Mouse (Mus musculus) urinary bladder, postnatal 4 days (tissue): ENCODE measurements around the gene 1500009C09Rik.

Source experiments
- DNase-seq, 2 experiments: peaks; one replicate each; pipeline ENCODE4 v3.0.0; 2021 to 2022; ENCODE audit warnings: low spot score in 2 of 2

1500009C09Rik gene

DNA sequence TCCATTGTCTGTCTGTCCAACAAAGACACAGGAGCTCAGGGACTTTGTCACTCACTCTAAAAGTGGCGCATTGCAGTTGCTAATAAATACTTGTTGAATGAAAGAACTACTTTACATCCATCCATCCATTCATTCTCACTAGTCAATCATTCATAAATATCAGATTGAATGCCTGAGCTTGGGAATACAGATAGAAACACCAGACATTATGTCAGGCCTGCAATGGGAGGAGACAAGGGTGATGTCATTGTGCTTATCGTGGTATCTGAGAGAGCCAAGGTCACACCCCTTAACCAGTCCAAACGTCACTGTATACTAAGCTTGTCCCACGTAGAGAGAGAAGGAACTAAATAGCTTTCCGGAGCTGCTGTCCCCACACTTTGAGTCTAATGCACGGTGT, at the start of gene 1500009C09Rik:
1500009C09Rik (plus strand) TSS at position 301 of the 400 bp plus-strand sequence.
- no peak for DNase-seq

DNA sequence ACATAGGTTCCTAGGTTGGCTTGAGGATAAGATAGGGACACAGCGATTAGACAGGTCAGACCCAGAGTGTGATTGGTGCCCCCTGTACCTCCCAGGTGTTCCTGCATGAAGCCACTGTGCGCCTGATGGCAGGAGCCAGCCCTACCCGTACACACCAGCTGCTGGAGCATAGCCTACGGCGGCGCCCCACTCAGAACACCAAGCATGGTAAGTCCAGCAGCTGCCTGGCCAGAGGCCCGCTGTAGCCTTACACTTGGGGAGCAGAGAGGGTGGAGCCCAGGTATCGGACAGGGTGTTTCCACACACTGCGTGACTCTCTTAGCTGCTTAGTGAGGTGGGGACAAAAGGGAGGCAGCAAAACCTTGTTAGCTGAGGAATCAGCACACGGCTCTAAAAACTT, 49.1 kb upstream of the 1500009C09Rik start:
- no peak for DNase-seq

DNA sequence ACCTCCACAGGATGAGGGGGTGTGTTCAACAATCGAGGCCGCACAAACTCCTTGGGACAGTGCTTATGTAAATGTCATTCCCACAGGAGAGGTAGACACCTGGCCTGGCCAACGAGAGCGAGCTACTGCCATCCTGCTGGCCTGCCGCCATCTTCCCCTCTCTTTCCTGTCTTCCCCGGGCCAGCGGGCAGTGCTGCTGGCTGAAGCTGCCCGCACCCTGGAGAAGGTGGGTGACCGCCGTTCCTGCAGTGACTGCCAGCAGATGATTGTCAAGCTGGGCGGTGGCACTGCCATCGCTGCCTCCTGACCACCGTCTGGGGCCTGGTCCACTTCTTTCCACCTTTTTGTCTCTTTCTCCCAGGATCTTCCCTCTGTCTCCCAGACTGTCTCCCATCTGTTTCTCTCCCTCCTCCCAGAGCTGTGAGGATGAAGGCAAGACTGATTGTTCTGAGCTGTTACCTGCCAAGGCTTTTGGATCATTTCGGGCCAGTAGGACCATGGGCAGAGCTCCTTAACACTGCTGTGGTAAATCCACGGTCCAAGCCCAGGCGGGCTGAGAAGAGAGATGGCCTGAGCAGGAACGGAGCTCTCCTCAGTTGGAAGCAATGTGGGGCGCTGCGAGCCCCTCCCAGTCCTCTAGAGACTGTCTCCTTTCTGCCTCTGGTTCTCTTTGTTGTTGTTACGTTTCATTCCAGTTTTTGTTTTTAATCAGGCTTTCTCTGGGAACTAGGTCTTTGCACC, 48.4 kb upstream of the 1500009C09Rik start:
- no peak for DNase-seq

DNA sequence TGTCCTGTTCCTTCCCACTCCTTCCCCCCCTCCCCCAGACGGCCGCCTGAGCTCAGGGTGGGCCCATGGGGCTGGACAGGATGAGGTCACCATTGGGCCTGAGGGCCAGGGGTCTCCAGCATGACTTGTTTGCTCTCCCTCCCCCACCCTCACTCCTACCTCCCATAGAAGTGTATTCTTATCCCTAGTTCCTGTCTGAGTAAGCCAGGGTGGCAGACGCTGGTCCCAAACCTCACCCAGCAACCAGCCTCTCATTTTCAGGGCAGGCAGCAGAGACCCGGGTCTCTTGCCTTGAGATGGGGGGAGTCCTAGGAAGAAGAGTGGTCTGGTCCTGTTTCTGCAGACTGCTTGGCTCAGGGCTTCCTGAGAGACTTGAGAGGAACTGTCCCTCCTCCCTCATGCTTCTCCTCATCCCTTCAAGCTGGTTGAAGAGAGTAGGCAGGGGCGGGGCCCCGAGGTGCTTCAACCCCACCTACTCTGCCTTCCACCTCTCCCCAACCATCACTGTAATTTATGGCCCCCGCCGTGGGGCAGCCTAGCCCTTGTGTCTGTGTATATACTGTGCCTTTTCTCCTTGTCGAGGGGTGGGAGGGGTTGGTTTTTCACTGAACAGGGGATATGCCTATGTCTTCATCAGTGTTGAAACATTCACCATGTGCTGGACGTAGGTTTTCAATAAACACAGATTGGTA, 47.4 kb upstream of the 1500009C09Rik start:
- DNase-seq, result no peak

DNA sequence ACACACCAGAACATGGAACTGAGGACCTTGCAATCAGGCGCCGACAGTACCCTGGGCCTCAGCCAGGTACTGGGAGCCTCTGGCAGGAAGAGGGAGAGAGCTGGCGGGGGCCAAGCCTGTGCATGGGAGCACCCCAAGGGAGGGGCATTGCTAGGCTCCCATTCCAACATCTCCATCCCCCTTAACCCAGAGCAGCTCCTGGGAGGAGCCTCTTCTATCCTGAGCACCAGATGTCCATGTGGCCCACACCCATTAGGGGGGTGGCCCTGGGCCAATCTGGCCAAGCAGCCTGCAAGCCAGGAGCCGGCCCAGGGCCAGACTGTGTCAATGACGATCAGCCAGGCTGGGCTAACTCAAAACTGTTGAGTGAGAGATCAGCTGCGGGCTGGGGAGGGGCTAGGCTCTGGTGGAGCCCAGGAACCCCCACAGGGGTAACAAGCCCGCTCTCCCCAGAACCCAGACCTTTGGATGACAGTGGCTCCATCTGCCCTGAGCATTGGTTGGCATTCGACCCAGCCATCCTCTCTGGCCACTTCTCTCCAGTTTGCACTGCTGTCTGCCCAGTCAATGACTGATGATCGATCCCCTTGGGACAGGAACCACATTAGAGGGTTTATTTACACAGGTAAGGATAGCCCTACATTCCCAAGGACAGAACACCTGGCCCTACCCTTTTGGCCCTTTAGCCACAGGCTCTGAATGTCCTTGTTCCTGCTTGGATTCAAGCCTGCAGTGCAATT, 45.7 kb upstream of the 1500009C09Rik start:
- DNase-seq, result peak; percentile 74 to 77

DNA sequence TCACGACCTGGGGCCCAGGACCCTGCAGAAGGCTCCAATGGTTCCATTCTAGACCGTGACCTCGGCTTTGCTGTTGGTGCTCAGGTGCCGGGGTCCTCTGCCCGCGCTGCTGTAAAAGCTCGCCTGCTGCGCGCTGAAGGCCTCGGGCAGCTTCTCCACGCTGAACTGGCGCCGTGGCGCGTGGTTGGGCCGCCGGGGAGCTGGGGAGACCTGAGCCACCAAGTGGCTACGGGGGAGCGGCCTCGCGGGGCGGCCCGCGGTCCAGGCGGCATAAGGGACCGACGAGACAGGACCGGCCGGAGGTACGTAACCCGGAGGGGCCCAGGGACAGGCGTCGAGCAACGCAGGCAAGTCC, 45.1 kb upstream of the 1500009C09Rik start:
- DNase-seq, result no peak

DNA sequence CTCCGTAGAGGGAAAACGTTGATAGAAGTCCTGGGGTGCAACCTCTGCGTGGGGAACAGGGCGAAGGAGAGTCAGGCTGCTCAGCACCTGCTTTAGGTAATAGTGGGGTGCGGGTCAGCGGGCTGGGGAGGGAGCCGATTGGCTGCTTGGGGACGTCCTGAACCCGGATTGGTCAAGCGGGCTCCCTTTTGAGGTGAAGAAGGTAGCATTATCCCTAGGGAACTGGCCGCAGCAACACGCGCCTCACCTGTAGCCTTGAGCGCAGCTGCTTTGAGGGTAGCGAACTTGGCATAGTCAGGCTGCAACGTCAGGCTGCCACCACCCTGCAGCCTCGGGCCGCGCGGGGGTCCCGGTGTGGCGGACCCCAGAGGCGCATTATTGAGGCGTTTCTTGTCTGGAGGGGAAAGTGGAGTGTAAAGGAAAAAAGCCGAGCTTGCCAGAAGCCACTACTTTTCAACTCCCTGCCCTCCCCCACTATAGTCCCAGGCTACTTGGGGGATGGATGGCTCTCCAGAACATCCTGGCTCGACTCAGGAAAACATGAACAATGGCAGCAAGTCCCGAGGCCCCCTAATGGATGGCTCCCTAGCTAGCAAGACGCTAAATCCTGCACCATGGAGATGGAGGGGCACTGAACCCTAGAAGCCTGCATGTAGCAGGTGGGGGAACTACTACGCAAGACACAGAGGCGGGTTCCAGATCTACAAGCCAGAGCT, 44.5 kb upstream of the 1500009C09Rik start:
- no peak for DNase-seq

DNA sequence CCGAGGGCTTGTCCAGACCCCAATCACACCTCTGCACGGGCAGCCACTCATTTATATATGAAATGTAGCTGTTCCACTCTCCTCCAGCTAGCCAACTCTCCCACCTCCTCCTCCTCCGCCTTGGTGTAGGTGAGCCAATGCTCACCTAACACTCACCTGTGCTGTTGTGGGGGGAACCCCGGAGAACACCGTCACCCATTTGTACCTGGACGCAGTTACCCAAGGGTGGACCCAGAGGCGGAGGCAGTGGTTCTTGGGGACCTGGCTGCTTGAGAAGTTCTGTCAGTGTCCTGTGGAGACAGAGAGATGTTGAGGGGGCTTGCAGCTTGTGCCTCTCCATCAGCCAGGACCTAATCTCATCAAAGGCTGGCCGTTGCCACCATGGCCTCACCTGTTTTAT, 43.9 kb upstream of the 1500009C09Rik start:
- DNase-seq, result no peak

DNA sequence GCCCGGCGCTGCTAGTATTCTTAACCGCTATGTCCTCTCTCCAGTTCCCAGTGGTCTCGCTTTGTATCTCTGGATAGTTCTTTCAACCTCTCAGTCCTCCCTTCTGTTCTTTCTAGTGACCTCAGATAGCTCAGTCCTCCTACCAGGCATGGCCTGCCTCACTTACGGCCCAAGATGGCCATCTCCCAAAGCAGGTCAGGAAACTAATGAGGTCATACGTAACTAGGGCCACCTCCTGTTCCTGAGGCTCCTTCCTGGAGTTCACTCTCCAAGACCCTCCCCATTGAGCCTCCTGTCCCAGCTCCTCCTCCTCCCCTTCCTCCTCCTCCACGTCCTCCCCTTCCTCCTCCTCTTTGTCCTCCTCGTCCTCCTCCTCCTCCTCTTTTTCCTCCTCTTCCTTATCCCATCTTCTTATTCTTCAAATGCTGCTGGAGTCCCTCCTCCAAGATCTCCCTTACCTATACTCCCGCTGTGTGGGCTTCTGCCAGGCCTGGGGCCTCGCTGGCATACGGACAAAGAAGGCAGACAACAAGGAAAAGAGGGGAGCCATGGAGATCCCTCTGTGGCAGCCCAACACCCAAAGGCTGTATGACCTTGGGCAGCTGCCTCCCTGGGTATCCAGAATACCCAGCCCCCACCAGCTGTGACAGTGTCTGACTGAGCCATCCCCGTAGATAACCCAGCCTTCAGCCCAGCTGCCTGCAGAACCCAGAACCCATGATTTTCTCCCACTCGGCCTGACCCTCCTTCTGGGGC, 42.7 kb upstream of the 1500009C09Rik start:
- DNase-seq, result no peak

DNA sequence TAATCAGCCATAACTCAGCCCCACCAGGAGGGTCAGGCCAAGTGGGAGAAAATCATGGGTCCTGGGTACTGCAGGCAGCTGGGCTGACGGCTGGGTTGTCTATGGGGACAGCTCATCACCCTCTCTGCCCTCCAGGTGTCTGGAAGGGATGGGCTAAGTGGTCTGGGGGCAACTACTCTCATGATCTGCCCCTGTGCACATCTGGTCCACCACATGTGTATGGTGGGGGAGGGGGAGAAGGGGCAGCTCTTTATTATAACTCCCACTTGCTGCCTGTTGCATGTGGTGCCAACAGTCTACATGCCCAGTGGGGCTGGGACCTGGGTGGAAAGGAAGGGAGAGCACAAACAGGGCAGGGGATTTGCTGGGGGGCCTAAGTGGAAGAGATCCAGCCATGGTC, 41.4 kb upstream of the 1500009C09Rik start:
- no peak for DNase-seq

DNA sequence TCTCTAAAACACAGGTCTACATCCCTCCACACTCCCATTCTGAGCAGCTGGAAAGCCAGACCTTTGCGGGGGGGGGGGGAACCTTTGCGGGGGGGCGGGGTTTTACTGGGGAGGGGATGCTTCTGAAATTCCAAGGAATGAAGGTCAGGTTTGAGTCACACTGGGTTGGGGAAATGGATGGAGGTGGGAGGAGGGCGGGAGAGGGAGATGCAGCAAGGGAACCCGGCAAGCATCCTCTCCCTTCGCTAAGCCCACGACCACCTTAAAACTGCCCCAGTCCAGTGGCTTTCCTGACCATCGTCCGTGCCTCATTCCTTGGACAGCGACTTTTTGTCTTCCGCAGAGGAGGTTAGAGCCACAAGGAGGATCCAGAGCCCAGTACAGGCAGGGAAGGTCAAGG, 40.9 kb upstream of the 1500009C09Rik start:
- no peak for DNase-seq

DNA sequence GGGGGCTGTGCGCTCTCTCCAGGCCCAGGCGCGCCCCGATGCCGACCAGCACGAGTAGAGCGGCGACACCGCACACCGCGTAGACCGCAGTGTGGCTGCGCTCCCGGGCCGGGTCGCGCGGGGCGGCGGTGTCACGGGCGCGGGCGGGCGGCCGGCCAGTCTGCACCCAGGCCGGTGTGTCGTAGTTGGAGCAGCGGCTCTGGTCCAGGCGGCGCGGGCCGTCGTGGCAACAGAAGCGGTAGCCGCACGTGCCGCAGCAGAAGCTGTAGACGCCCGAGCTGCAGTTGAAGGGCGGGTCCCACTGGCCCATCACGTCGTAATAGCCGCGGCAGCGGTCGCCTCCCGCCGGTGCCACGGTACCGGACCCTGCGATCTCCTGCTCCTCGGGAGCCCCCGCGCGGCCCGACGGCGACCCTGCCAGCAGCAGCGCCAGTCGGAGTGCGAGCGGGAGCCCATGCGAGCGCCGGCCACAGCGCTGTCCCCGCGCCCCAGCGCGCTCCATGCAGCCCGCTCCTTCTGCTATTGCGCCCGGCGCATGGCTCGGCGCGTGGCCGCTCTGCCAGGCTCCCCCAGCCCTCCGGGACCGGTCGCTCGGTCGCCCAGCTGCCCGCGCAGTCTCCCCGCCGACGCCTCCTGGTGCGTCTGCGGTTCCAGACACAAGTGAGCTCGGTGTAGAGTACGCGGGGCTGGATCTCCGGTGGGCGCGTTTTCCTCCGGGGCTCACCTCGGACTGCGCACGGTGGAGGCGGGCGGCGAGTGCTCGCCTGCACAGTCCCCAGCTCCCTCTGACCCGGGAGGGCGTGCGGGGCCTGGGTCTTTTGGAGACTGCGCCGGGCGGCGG, 40.1 kb upstream of the 1500009C09Rik start:
- DNase-seq, result no peak

DNA sequence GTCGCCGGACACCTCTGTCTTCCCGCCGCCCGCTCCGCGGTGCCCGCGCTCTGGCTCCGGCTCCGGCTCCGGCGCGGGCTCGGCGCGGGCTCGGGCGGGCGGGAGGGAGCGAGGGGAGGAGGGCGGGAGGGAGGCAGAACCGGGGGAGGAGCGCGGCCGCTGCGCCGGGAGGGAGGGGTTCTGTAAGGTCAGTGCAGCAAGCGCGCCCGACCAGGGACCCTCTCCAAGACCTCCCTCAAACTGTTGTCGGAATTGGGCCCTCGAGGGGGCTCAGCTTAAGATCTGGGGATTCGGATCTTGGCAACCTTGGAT, 39.5 kb upstream of the 1500009C09Rik start, which contains the start of gene Shisa8:
Shisa8 (minus strand) TSS at position 64 of the 312 bp plus-strand sequence.
- DNase-seq, result no peak

DNA sequence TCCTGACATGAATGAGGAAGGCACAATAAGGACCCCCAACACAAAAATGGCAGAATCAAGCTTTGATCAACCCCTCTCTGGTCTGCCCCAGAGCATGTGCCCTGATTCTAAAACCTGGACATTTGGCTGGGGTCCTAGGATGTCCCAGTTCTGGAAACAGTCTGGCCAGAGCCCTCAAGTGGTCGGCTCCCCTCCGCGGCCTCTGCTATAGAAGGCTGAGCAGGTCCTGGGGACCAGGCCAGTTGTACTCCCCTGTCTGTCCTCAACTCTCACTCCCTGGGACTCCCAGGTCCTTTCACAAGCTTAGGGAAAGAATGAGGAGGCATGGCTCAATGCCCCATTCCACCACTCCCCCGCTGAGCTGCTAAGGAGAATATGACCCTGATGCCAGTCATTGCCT, 39.0 kb upstream of the 1500009C09Rik start:
- no peak for DNase-seq

DNA sequence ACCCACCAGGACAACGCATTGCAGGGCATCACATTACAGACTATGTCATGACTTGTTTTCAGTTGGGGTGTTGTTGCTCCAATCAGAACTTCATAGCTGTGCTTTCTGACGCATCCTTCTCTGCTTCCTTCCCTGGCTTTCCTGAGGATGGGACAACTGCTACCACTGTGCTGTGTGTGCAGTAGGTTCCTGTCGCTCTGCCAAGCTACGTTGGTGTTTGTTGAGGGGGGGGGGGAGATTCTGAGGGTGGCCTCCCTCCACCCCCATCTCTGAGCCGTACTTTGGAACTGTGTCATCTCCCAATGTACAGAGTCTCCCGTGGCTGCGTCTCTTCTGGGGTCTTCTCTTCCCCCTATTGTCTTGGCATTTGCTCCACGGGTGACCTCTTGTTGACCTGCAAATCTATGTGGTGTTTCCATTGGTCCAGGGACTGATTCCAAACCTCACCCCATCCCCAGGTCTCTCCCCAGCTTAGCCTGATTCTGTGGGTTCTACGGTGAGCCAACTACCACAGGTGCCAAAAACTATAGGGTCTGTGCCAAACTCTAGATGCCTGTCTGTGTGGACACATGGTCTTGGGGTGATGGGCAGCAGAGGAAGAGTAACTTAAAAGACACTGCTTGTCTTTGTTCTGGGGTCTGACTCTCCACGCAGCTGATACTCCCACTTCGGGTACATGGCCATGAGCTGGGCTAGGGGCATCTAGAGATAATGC, 36.7 kb upstream of the 1500009C09Rik start:
- no peak for DNase-seq

DNA sequence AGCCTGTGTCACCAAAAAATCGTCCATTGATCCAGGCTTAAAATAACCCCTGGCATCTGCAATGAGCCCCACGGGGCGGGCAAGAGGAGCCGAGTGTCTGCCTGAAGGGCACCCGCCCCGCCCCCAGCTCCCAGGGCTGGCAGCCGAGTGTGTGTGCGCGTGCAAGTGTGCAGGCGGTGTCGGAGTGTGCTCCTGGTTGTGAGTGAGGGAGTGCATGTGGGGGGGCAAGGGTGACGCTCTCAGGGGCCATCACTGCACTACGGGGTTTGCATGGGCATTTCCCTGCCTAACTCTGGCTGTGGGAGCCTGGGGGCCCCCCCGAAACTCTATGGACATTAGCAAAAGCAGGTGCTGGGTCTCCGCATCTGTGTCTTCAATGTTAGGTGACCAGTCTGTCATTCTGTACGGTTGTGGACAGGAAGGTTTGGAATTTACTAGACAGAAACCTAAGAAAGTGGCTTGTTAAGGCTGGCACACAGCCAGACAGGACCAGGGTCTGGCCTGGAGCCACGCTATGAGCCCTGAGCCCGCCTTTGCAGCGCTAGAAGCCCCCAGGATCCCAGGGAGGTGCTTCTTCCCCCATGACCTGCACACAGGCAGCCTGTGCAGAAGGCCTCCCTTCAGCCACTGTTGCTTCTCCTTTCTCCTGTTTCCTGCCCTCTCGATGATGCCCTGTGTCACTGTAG, 35.9 kb upstream of the 1500009C09Rik start:
- DNase-seq, result no peak

DNA sequence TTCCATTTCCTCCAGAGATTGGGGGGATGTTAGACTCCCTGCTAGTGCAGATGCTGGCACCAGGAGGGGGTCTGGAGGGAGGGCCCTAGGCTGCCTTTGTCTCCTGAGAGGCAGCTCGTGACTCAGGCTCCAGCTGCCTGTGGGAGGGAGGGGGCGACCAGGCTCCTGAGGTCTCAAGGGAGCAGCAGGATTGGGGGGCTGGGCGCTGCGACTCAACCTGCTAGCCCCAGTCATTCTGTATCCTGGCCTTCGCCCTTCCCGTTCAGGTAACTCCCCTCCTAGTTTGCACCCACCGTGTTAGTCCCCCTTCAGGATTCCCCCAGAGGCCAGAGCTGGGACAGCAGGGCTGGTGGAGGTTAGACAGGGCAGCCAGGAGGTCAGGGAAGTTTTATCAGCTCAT, 35.2 kb upstream of the 1500009C09Rik start:
- DNase-seq, result no peak

DNA sequence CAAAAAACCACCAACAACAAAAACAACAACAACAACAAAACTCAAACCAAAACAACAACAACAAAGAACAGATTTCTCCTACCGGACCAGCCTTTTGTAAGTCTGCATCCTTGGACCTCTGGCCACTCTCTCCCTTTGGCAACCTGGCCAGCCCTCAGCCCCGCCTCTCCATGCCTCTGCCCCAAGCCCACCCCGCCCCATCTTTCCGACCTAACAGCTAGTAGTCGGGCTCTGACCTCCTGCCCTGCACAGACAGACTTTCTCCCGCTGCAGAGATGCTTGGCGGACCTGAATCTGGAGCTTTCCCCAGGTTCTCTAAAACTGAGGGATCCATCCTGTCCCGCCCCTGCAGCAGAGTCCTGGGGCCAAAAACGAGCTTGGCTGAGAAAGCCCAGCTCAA, 34.2 kb upstream of the 1500009C09Rik start:
- DNase-seq, result no peak
